ENCODE assay signal across 27 mouse cellular contexts in genomic region chr12:46021546-46021910, GRCm38 (mm10).
DNase-seq lines count a peak whose midpoint lies in the region; ATAC-seq and TF ChIP-seq lines count a peak whose summit lies in the region.
"Had no signal": no experiment of that assay in that cellular context is flagged by ENCODE, and none has a peak within 500 bp of the region (broad histone marks: within the 10 kb centered on the region; RNA-seq: fewer than 3 reads in every experiment).

No protein-coding gene starts in this region.

- no peak overlapping the region for H3K9ac ChIP-seq in hindbrain, embryonic 11.5 days (ENCODE audit: low read depth, low read length)
- no peak overlapping the region for H3K9ac ChIP-seq in hindbrain, postnatal 0 days (replicated peaks; ENCODE audit: low read length)
- H3K9ac ChIP-seq in midbrain, embryonic 15.5 days, result no peak overlapping the region
- H3K9ac ChIP-seq in hindbrain, embryonic 15.5 days, result no peak overlapping the region
- no peak overlapping the region for H3K9ac ChIP-seq in neural tube, embryonic 14.5 days (replicated peaks; ENCODE audit: low read depth, low read length)
- H3K9ac ChIP-seq: embryonic facial prominence, embryonic 15.5 days; limb, embryonic 13.5 days had no signal

- no peaks in the 10 kb centered on the region for H3K27me3 ChIP-seq in hindbrain, embryonic 11.5 days (ENCODE audit: control insufficient read depth, insufficient read depth, low read length)
- no peaks in the 10 kb centered on the region for H3K27me3 ChIP-seq in hindbrain, postnatal 0 days (ENCODE audit: insufficient read depth, low read length)
- no peaks in the 10 kb centered on the region for H3K27me3 ChIP-seq in midbrain, embryonic 15.5 days (replicated peaks)
- no peaks in the 10 kb centered on the region for H3K27me3 ChIP-seq in midbrain, embryonic 10.5 days (ENCODE audit: low read depth, poor library complexity, severe bottlenecking)
- H3K27me3 ChIP-seq in hindbrain, embryonic 15.5 days, result no peaks in the 10 kb centered on the region
- no peaks in the 10 kb centered on the region for H3K27me3 ChIP-seq in neural tube, embryonic 14.5 days (ENCODE audit: control insufficient read depth, insufficient read depth, low read length)
- H3K27me3 ChIP-seq: embryonic facial prominence, embryonic 15.5 days; limb, embryonic 13.5 days had no signal

- peak; percentile 6 for DNase-seq in hindbrain, embryonic 11.5 days (ENCODE audit: low spot score)
- DNase-seq in hindbrain, postnatal 0 days (ENCODE audit: low spot score), result no peak
- no peak for DNase-seq in midbrain, embryonic 10.5 days (ENCODE audit: low spot score)
- no peak for DNase-seq in layer of hippocampus, adult 9-11 months
- DNase-seq in adrenal gland, adult 2 months, result no peak
- DNase-seq: adrenal gland, postnatal 36 days; B cell, adult 2 months; cerebellum, adult 2 months; cerebellum, postnatal 14 days; gastrocnemius, adult 2 months; gastrocnemius, postnatal 36 days; heart, adult 18-20 months; heart, postnatal 36 days; kidney, adult 11 months; kidney, postnatal 14 days; lung, postnatal 36 days; right cerebral cortex, postnatal 25 days; thymus, postnatal 14 days had no signal

- ATAC-seq in hindbrain, embryonic 11.5 days (ENCODE audit: low FRiP score), result peak; percentile 58
- no peak for ATAC-seq in hindbrain, postnatal 0 days
- 0 out of 2 replicates have a peak, but pooled peaks have one; percentile 33 for ATAC-seq in midbrain, embryonic 15.5 days (replicated peaks)
- no peak for ATAC-seq in hindbrain, embryonic 15.5 days (ENCODE audit: low FRiP score, low read depth)
- ATAC-seq in neural tube, embryonic 14.5 days (ENCODE audit: low read depth), result 0 out of 2 replicates have a peak, but pooled peaks have one; percentile 9
- ATAC-seq: inflammation-experienced regulatory T-cells, adult 6 months had no signal

- no peaks in the 10 kb centered on the region for H3K9me3 ChIP-seq in hindbrain, embryonic 11.5 days (ENCODE audit: control insufficient read depth, low read length)
- no peaks in the 10 kb centered on the region for H3K9me3 ChIP-seq in hindbrain, postnatal 0 days (ENCODE audit: low read length)
- H3K9me3 ChIP-seq in midbrain, embryonic 15.5 days, result no peaks in the 10 kb centered on the region
- no peaks in the 10 kb centered on the region for H3K9me3 ChIP-seq in midbrain, embryonic 10.5 days (replicated peaks)
- no peaks in the 10 kb centered on the region for H3K9me3 ChIP-seq in hindbrain, embryonic 15.5 days
- H3K9me3 ChIP-seq in neural tube, embryonic 14.5 days (ENCODE audit: control insufficient read depth, low read length), result no peaks in the 10 kb centered on the region
- H3K9me3 ChIP-seq: embryonic facial prominence, embryonic 10.5 days; embryonic facial prominence, embryonic 15.5 days; limb, embryonic 13.5 days had no signal

- no peaks in the 10 kb centered on the region for H3K4me1 ChIP-seq in hindbrain, embryonic 11.5 days (replicated peaks; ENCODE audit: control insufficient read depth, insufficient read depth, low read length)
- H3K4me1 ChIP-seq in hindbrain, postnatal 0 days (ENCODE audit: insufficient read depth, low read length), result no peaks in the 10 kb centered on the region
- no peaks in the 10 kb centered on the region for H3K4me1 ChIP-seq in midbrain, embryonic 15.5 days
- H3K4me1 ChIP-seq in midbrain, embryonic 10.5 days, result no peaks in the 10 kb centered on the region
- no peaks in the 10 kb centered on the region for H3K4me1 ChIP-seq in hindbrain, embryonic 15.5 days (replicated peaks)
- 0 out of 2 replicates have a peak, but pooled peaks cover 2% of the 10 kb centered on the region for H3K4me1 ChIP-seq in neural tube, embryonic 14.5 days (ENCODE audit: control insufficient read depth, insufficient read depth, low read length)
- H3K4me1 ChIP-seq: embryonic facial prominence, embryonic 10.5 days; embryonic facial prominence, embryonic 15.5 days; limb, embryonic 13.5 days had no signal

- no peak for TF ChIP-seq CTCF in hindbrain, postnatal 0 days (IDR thresholded peaks at IDR 0.05; ENCODE audit: low read depth)

- H3K4me3 ChIP-seq in hindbrain, embryonic 11.5 days (ENCODE audit: low read depth, low read length), result no peak overlapping the region
- no peak overlapping the region for H3K4me3 ChIP-seq in hindbrain, postnatal 0 days (ENCODE audit: low read length)
- H3K4me3 ChIP-seq in midbrain, embryonic 15.5 days, result no peak overlapping the region
- no peak overlapping the region for H3K4me3 ChIP-seq in midbrain, embryonic 10.5 days
- H3K4me3 ChIP-seq in hindbrain, embryonic 15.5 days, result no peak overlapping the region
- no peak overlapping the region for H3K4me3 ChIP-seq in neural tube, embryonic 14.5 days (ENCODE audit: low read depth, low read length)
- H3K4me3 ChIP-seq: embryonic facial prominence, embryonic 10.5 days; embryonic facial prominence, embryonic 15.5 days; gastrocnemius, adult 2 months; limb, embryonic 13.5 days had no signal

- no peaks in the 10 kb centered on the region for H3K36me3 ChIP-seq in hindbrain, embryonic 11.5 days (ENCODE audit: control insufficient read depth, insufficient read depth, low read length)
- no peaks in the 10 kb centered on the region for H3K36me3 ChIP-seq in hindbrain, postnatal 0 days (ENCODE audit: insufficient read depth, low read length)
- no peaks in the 10 kb centered on the region for H3K36me3 ChIP-seq in midbrain, embryonic 15.5 days (replicated peaks)
- no peaks in the 10 kb centered on the region for H3K36me3 ChIP-seq in midbrain, embryonic 10.5 days
- no peaks in the 10 kb centered on the region for H3K36me3 ChIP-seq in hindbrain, embryonic 15.5 days
- H3K36me3 ChIP-seq in neural tube, embryonic 14.5 days (ENCODE audit: control insufficient read depth, insufficient read depth, low read length), result no peaks in the 10 kb centered on the region
- H3K36me3 ChIP-seq: embryonic facial prominence, embryonic 10.5 days; embryonic facial prominence, embryonic 15.5 days; limb, embryonic 13.5 days had no signal

- peak overlapping the region; percentile 19; the same call in 1 of the 2 replicates for H3K27ac ChIP-seq in hindbrain, embryonic 11.5 days (ENCODE audit: low read depth, low read length)
- no peak overlapping the region for H3K27ac ChIP-seq in hindbrain, postnatal 0 days
- H3K27ac ChIP-seq in midbrain, embryonic 15.5 days, result no peak overlapping the region
- no peak overlapping the region for H3K27ac ChIP-seq in midbrain, embryonic 10.5 days (replicated peaks)
- peak overlapping the region; percentile 35 for H3K27ac ChIP-seq in hindbrain, embryonic 15.5 days (replicated peaks)
- peak overlapping the region; percentile 64; the same call in 1 of the 2 replicates for H3K27ac ChIP-seq in neural tube, embryonic 14.5 days (ENCODE audit: low read depth, low read length)
- H3K27ac ChIP-seq: embryonic facial prominence, embryonic 10.5 days; embryonic facial prominence, embryonic 15.5 days; gastrocnemius, adult 2 months; limb, embryonic 13.5 days had no signal

- no peak overlapping the region for H3K4me2 ChIP-seq in hindbrain, embryonic 11.5 days (replicated peaks; ENCODE audit: low read depth, low read length)
- no peak overlapping the region for H3K4me2 ChIP-seq in hindbrain, postnatal 0 days (ENCODE audit: low read depth, low read length)
- H3K4me2 ChIP-seq in midbrain, embryonic 15.5 days, result no peak overlapping the region
- no peak overlapping the region for H3K4me2 ChIP-seq in hindbrain, embryonic 15.5 days
- no peak overlapping the region for H3K4me2 ChIP-seq in neural tube, embryonic 14.5 days (ENCODE audit: low read depth, low read length)
- H3K4me2 ChIP-seq: embryonic facial prominence, embryonic 15.5 days; heart, embryonic 11.5 days; limb, embryonic 13.5 days; liver, embryonic 11.5 days had no signal

- WGBS in hindbrain, embryonic 11.5 days, result 71% methylated on average over 4 of the region's 4 CpGs
- WGBS in hindbrain, postnatal 0 days, result 47% methylated on average over 4 of the region's 4 CpGs
- 53% methylated on average over 4 of the region's 4 CpGs for WGBS in midbrain, embryonic 15.5 days
- 81% methylated on average over 4 of the region's 4 CpGs for WGBS in midbrain, embryonic 10.5 days
- 46% methylated on average over 4 of the region's 4 CpGs for WGBS in hindbrain, embryonic 15.5 days
- WGBS in neural tube, embryonic 14.5 days, result 41% methylated on average over 4 of the region's 4 CpGs

Comparison
In these comparisons a context has a peak if more than half of its experiments do, and no peak if none do; other contexts are left out.
1. ATAC-seq: peak in hindbrain, embryonic 11.5 days (single experiment), midbrain, embryonic 15.5 days (single experiment) and neural tube, embryonic 14.5 days (single experiment); none in hindbrain, postnatal 0 days (single experiment) and hindbrain, embryonic 15.5 days (single experiment).
2. H3K27ac ChIP-seq: peak in hindbrain, embryonic 11.5 days (single experiment), hindbrain, embryonic 15.5 days (single experiment) and neural tube, embryonic 14.5 days (single experiment); none in hindbrain, postnatal 0 days (single experiment), midbrain, embryonic 15.5 days (single experiment) and midbrain, embryonic 10.5 days (single experiment).